Mouse (Mus musculus): ENCODE results near the gene Prkaa2. TPM values are rescaled to one million over a fixed set of nuclear protein-coding genes. Genes with fewer than 3 reads are reported as not detected.

Prkaa2 gene
- total and polyA plus RNA-seq, 3 experiments: 0.11 TPM; not detected in 2

DNA sequence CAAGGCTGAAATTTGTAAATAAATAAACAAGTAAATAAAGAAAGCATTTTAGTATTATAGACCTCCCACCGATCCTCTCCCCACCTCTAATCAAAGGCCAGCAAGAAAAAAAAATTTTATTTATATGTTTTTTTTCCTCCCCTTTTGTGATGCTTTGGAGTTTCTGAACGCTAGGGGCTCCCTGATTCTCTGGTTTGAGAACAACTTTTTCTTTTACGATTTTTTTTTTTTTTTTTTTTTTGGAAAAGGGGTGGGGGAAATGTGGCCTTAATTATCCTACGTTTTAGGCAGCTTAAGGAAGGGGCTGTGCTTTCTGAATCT is 47.2 kb upstream of the Prkaa2 start:
- H3K9me3 ChIP-seq (replicated peaks): peaks cover 56% of the 10 kb centered on the region
- DNase-seq (ENCODE audit: low spot score) (no peak), ATAC-seq (ENCODE audit: extremely low read depth, insufficient number of reproducible peaks, low FRiP score, poor library complexity, severe bottlenecking) (no peak)
- no peaks in the 10 kb centered on the region for H3K4me1 ChIP-seq (ENCODE audit: insufficient read depth, low read depth, low read length)
- H3K4me3 ChIP-seq (ENCODE audit: low read depth, low read length): no peak overlapping the region
- TF ChIP-seq GATA2 (IDR thresholded peaks at IDR 0.05; ENCODE audit: borderline replicate concordance, low read depth, low read length) (no peak), TAL1 (conservative IDR thresholded peaks at IDR 0.05; ENCODE audit: low read depth, low read length) (no peak), CTCF (IDR thresholded peaks at IDR 0.05; ENCODE audit: low read depth, low read length) (no peak), GATA1 (IDR thresholded peaks at IDR 0.05; ENCODE audit: borderline replicate concordance, low read length) (no peak), POLR2AphosphoS5 (IDR thresholded peaks at IDR 0.05; ENCODE audit: insufficient replicate concordance, low read depth, low read length) (no peak)
- no peaks in the 10 kb centered on the region for H3K27me3 ChIP-seq (ENCODE audit: insufficient read depth, low read length)
- no peaks in the 10 kb centered on the region for H3K36me3 ChIP-seq (replicated peaks)

DNA sequence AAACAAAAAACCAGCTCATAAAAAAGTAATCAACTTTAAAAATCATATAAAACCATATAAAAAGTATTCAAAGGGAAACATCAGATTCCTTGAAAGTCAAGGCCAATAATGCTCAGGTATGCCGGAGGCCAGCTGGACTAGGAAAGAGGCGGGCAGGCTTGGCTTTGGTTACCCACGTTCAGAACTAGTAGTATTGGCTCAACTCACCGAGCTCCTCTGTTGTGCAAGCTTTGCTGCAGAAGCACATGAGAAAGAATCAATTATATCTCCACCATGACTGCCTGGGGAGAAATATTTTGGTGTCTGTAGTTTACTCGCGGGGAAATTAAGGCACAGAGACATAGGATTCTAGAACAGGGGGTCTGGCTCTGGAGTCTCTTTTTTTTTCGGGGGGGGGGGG is 46.6 kb upstream of the Prkaa2 start:
- Histone ChIP-seq H3K4me1 (ENCODE audit: insufficient read depth, low read depth, low read length) (no peaks in the 10 kb centered on the region), H3K36me3 (replicated peaks) (no peaks in the 10 kb centered on the region), H3K9me3 (replicated peaks) (peaks cover 55% of the 10 kb centered on the region), H3K4me3 (ENCODE audit: low read depth, low read length) (no peak overlapping the region), H3K27me3 (ENCODE audit: insufficient read depth, low read length) (no peaks in the 10 kb centered on the region)
- TF ChIP-seq TAL1 (conservative IDR thresholded peaks at IDR 0.05; ENCODE audit: low read depth, low read length) (no peak), GATA1 (IDR thresholded peaks at IDR 0.05; ENCODE audit: borderline replicate concordance, low read length) (no peak), CTCF (IDR thresholded peaks at IDR 0.05; ENCODE audit: low read depth, low read length) (no peak), POLR2AphosphoS5 (IDR thresholded peaks at IDR 0.05; ENCODE audit: insufficient replicate concordance, low read depth, low read length) (no peak), GATA2 (IDR thresholded peaks at IDR 0.05; ENCODE audit: borderline replicate concordance, low read depth, low read length) (no peak)
- DNase-seq (ENCODE audit: low spot score) (no peak), ATAC-seq (ENCODE audit: extremely low read depth, insufficient number of reproducible peaks, low FRiP score, poor library complexity, severe bottlenecking) (no peak)

DNA sequence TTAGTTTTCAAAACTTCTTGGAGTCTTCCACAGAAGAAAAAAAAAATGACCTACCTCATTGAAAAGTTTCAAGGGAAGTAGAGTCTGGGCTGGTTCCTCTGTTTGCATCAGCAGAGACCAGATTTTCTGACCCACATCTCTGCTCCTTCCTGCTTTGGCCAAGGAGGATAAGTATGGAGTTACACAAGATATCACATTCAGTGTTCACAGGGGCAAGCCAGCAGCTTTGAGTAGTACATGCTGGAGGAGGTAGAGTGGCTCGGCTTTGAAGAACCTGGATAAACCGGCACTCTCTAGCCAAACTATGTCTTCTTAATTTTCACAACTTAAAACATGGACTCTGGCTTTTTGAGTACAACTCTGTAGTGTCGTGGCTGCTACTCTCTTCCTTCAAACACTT is 43.5 kb upstream of the Prkaa2 start:
- ATAC-seq (ENCODE audit: extremely low read depth, insufficient number of reproducible peaks, low FRiP score, poor library complexity, severe bottlenecking): no peak
- Histone ChIP-seq H3K36me3 (replicated peaks) (no peaks in the 10 kb centered on the region), H3K4me3 (ENCODE audit: low read depth, low read length) (no peak overlapping the region), H3K4me1 (ENCODE audit: insufficient read depth, low read depth, low read length) (no peaks in the 10 kb centered on the region), H3K27me3 (ENCODE audit: insufficient read depth, low read length) (no peaks in the 10 kb centered on the region), H3K9me3 (replicated peaks) (peaks cover 43% of the 10 kb centered on the region)
- DNase-seq (ENCODE audit: low spot score): no peak
- TF ChIP-seq GATA2 (IDR thresholded peaks at IDR 0.05; ENCODE audit: borderline replicate concordance, low read depth, low read length): no peak

DNA sequence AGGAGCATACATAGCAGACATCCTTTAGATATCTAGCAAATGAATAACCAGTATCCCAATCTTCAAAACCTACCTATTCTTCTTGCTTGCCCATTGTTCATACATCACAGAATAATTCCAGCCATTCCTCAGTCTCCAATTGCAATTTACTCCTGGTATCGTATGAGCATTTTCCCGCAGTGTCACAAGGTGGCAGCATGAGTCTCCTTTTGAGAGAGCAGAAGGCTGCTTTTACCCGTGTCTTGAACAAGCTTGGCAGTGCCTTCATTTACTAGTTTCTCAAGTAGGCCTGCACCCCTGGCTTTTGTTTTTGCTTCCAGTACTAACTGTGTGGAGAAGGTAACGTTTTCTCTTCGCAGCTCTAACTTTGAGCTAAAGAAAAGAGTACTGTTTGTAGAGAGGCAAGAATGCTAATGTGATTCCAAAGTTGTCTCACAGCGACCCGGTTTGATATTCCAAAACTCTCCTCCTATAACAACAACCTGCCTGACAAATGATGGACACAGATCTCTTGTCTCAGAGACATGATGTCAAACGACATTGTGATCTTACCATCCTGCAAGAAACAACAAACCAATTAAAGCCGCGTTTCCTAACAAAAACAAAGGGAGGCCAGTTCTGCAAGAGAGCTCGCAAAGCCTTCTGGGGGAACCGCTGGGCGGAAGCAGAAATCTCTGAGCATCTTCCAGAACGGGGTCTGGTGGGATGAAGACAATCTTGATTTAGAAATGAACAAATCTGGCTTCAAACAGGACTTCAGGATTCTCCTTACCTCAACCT is 42.4 kb upstream of the Prkaa2 start:
- Histone ChIP-seq H3K36me3 (replicated peaks) (no peaks in the 10 kb centered on the region), H3K27me3 (ENCODE audit: insufficient read depth, low read length) (no peaks in the 10 kb centered on the region), H3K9me3 (replicated peaks) (peaks cover 36% of the 10 kb centered on the region), H3K4me1 (ENCODE audit: insufficient read depth, low read depth, low read length) (no peaks in the 10 kb centered on the region), H3K4me3 (ENCODE audit: low read depth, low read length) (no peak overlapping the region)
- TF ChIP-seq TAL1 (conservative IDR thresholded peaks at IDR 0.05; ENCODE audit: low read depth, low read length): no peak
- no peak for TF ChIP-seq GATA1 (IDR thresholded peaks at IDR 0.05; ENCODE audit: borderline replicate concordance, low read length)
- no peak for TF ChIP-seq CTCF (IDR thresholded peaks at IDR 0.05; ENCODE audit: low read depth, low read length)
- TF ChIP-seq GATA2 (IDR thresholded peaks at IDR 0.05; ENCODE audit: borderline replicate concordance, low read depth, low read length): no peak
- no peak for TF ChIP-seq POLR2AphosphoS5 (IDR thresholded peaks at IDR 0.05; ENCODE audit: insufficient replicate concordance, low read depth, low read length)
- DNase-seq (ENCODE audit: low spot score) (no peak), ATAC-seq (ENCODE audit: extremely low read depth, insufficient number of reproducible peaks, low FRiP score, poor library complexity, severe bottlenecking) (no peak)

DNA sequence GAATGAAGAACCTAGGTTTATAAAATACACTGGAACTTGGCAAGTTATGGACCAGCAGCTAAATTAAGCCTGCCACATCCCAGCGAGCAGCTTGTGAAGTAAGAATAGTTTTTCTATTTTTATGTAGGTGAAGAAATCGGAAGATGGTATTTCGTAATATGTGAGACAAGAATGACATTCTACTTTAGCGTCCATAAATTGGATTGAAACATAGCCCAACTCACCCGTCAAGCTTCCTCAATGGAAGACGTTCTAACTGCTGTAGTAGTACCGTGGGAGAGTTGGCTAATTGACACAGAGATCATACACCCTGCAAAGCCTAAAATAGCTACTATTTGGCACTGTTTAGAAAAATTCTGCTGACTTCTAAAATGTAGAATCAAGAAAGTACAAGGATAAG is 39.8 kb upstream of the Prkaa2 start:
- H3K36me3 ChIP-seq (replicated peaks): no peaks in the 10 kb centered on the region
- H3K9me3 ChIP-seq (replicated peaks): peaks cover 23% of the 10 kb centered on the region
- no peak for ATAC-seq (ENCODE audit: extremely low read depth, insufficient number of reproducible peaks, low FRiP score, poor library complexity, severe bottlenecking)
- no peak for DNase-seq (ENCODE audit: low spot score)
- TF ChIP-seq GATA2 (IDR thresholded peaks at IDR 0.05; ENCODE audit: borderline replicate concordance, low read depth, low read length) (no peak), POLR2AphosphoS5 (IDR thresholded peaks at IDR 0.05; ENCODE audit: insufficient replicate concordance, low read depth, low read length) (no peak), TAL1 (conservative IDR thresholded peaks at IDR 0.05; ENCODE audit: low read depth, low read length) (no peak), CTCF (IDR thresholded peaks at IDR 0.05; ENCODE audit: low read depth, low read length) (no peak), GATA1 (IDR thresholded peaks at IDR 0.05; ENCODE audit: borderline replicate concordance, low read length) (no peak)
- no peak overlapping the region for H3K4me3 ChIP-seq (ENCODE audit: low read depth, low read length)
- no peaks in the 10 kb centered on the region for H3K27me3 ChIP-seq (ENCODE audit: insufficient read depth, low read length)
- no peaks in the 10 kb centered on the region for H3K4me1 ChIP-seq (ENCODE audit: insufficient read depth, low read depth, low read length)

DNA sequence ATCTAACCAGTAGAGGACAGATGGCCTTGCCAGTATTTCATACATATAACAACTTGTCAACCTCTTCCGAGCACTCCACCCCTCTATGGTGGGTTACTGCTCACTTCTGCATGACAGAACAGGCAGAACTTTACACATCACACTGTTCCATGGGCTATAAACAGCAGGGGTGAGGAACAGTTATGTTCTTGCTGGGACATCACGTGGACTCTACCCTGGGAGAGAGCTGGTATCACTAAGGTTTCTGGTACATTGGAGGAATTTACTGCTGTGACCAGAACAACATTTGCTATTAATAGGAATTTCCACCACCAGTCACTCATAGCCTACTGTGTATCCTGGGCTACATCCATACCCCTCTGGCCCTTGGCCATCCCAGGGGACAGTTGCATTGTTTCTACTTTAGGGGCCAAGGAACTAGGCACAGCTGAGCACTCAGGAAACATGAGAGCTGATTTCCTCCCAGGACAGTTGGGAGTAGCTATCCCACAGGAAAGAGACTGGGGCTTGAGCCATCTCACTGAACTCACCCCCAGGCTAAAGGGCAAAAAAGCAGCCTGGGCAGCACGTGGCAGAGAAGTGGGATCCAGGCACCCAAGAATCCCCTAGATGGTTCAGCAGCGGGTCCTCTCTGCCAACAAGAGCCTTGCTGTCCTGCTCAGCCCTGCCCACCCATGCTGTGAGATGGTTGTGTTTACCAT is 23.8 kb upstream of the Prkaa2 start:
- DNase-seq (ENCODE audit: low spot score) (no peak), ATAC-seq (ENCODE audit: extremely low read depth, insufficient number of reproducible peaks, low FRiP score, poor library complexity, severe bottlenecking) (no peak)
- Histone ChIP-seq H3K9me3 (replicated peaks) (peaks cover 56% of the 10 kb centered on the region), H3K36me3 (replicated peaks) (no peaks in the 10 kb centered on the region), H3K4me1 (ENCODE audit: insufficient read depth, low read depth, low read length) (no peaks in the 10 kb centered on the region), H3K4me3 (ENCODE audit: low read depth, low read length) (no peak overlapping the region), H3K27me3 (ENCODE audit: insufficient read depth, low read length) (no peaks in the 10 kb centered on the region)
- TF ChIP-seq POLR2AphosphoS5 (IDR thresholded peaks at IDR 0.05; ENCODE audit: insufficient replicate concordance, low read depth, low read length) (no peak), CTCF (IDR thresholded peaks at IDR 0.05; ENCODE audit: low read depth, low read length) (no peak), GATA1 (IDR thresholded peaks at IDR 0.05; ENCODE audit: borderline replicate concordance, low read length) (no peak), GATA2 (IDR thresholded peaks at IDR 0.05; ENCODE audit: borderline replicate concordance, low read depth, low read length) (no peak)

Data from G1E (cell line).